Mouse (Mus musculus): Measurements from ENCODE around the gene Tnf.

DNA sequence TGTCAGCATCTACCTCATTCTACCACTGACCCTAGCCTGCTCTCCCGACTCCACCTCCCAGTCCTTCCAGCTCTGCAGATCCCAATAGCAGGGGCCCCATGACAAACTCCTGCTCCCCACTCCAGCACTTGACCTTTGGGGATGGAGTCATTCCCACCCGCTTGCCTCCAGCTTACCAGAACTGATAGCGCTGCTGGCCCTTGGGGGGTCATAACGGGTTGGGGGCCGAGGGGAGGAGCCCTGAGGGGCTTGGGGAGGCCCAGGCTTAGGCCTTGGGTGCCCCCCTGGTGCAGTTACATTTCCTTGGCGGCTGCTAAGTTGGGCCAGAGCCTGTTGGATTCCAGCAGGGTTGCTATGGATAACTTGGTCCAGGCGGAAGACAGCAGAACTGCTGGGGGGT is 47.2 kb downstream of the Tnf start:
- no peak for TF ChIP-seq CTCF (IDR thresholded peaks at IDR 0.05)
- no peak for TF ChIP-seq POLR2A (IDR thresholded peaks at IDR 0.05; ENCODE audit: insufficient read depth, low read depth, low read length)
